Mouse (Mus musculus) forebrain, embryonic 13.5 days (tissue): ENCODE measurements around the gene Erbb4. TPM values are rescaled to one million over a fixed set of nuclear protein-coding genes. Genes with fewer than 3 reads are reported as not detected.
A peak's percentile ranks its signal among the peaks of the same experiment; 100 is the strongest.
"Not testable (repeated sequence)": the region's sequence is repeated elsewhere in the genome, so short reads cannot be mapped to it uniquely, and the experiment has no call there.

Experiments used
- ATAC-seq: fragments of 200-750 bp; cut with Nextera tagmentation; 2 replicates; pipeline ENCODE4 v1.8.0; 2017
- H3K27ac ChIP-seq: fragments of 300-500 bp; sonication (generic); 2 replicates; pipeline ENCODE4 v1.5.1; 2015; ENCODE audit warnings: inconsistent platforms, mild to moderate bottlenecking, moderate library complexity
- H3K27me3 ChIP-seq: fragments of 300-500 bp; sonication (generic); 2 replicates; pipeline ENCODE4 v1.6.1; 2015; ENCODE audit warnings: mild to moderate bottlenecking, inconsistent platforms
- H3K36me3 ChIP-seq: fragments of 300-500 bp; sonication (generic); 2 replicates; pipeline ENCODE4 v1.6.1; 2015; ENCODE audit warnings: mild to moderate bottlenecking, inconsistent platforms; ENCODE audit not compliant: poor library complexity, severe bottlenecking
- H3K4me1 ChIP-seq: fragments of 300-500 bp; sonication (generic); 2 replicates; pipeline ENCODE4 v1.6.1; 2015; ENCODE audit warnings: inconsistent platforms
- H3K4me2 ChIP-seq: fragments of 300-500 bp; sonication (generic); 2 replicates; pipeline ENCODE4 v1.6.1; 2015; ENCODE audit warnings: inconsistent platforms, mild to moderate bottlenecking, moderate library complexity
- H3K4me3 ChIP-seq: fragments of 300-500 bp; sonication (generic); 2 replicates; pipeline ENCODE4 v1.5.1; 2015; ENCODE audit warnings: mild to moderate bottlenecking, inconsistent platforms
- H3K9ac ChIP-seq: fragments of 300-500 bp; sonication (generic); 2 replicates; pipeline ENCODE4 v1.6.1; 2015; ENCODE audit warnings: mild to moderate bottlenecking, inconsistent platforms
- H3K9me3 ChIP-seq: fragments of 300-500 bp; sonication (generic); replicated peaks from 2 replicates; pipeline ENCODE4 v1.6.1; 2016; ENCODE audit warnings: inconsistent platforms
- WGBS: fragments of 180-500 bp; shearing (Covaris S2); methylation state at CpG from one replicate; pipeline ENCODE4 v1.1.7; 2015; 5-methylcytosine and 5-hydroxymethylcytosine counted together
- polyA plus RNA-seq: library from polyadenylated mRNA; unstranded; fragments of >200 nt; fragmentation: Nextera tagmentation; extraction: Ambion mirVana; gene quantifications from 2 replicates; pipeline ENCODE4 v1.2.1, GENCODE M21; 2015

The Erbb4 gene
- polyA plus RNA-seq, 1 experiment from 2014 or later: 8.9 TPM

DNA sequence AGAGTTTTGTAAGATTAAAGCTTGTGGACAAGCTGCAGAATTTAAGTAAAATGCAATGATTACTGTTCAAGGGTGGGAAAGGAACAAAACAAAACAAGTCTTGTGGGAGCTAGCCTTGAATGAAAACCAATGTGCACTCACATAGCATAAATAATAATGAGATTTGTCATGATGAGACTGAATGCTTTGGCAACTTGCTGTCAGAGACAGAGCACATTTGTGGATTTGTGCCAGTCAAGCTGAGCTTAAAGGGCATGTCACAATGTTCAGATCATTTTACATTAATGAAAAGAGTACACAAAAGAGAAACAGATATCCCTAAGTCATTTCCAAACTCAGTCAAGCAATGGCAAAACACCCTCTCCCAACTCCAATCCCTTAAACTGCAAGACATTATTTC, 275.8 kb downstream of the Erbb4 start:
- Histone ChIP-seq H3K4me3 (no peak overlapping the region), H3K4me2 (no peak overlapping the region), H3K27ac (no peak overlapping the region), H3K27me3 (no peaks in the 10 kb centered on the region), H3K36me3 (no peaks in the 10 kb centered on the region), H3K9me3 (no peaks in the 10 kb centered on the region), H3K9ac (no peak overlapping the region), H3K4me1 (peaks cover 9% of the 10 kb centered on the region; the same call in 1 of the 2 replicates)
- no peak for ATAC-seq

DNA sequence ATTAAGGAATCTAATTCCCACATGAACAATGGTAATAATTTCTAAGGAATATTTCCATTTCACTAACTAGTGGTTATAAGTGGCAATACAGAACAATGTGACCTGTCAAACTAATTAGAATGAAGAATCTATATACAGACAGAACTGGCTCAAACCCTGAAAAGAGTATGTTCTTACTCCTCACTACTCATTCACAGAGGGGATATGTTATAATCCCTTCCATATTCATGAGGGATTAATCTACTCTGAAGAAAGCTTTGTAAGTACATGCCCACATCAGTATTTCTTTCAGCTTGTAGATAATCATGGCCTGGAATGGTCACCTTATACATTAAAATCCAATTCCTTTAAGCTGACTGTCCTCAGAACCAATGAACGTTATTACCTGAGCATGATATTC, 276.3 kb downstream of the Erbb4 start:
- no peak overlapping the region for H3K27ac ChIP-seq
- H3K4me2 ChIP-seq: no peak overlapping the region
- ATAC-seq: peak; percentile 27; the same call in 1 of the 2 replicates
- H3K4me3 ChIP-seq: no peak overlapping the region
- no peaks in the 10 kb centered on the region for H3K36me3 ChIP-seq
- H3K4me1 ChIP-seq: peaks cover 9% of the 10 kb centered on the region; the same call in 1 of the 2 replicates
- no peak overlapping the region for H3K9ac ChIP-seq
- WGBS: 25% methylated on average over 1 of the region's 1 CpGs
- H3K9me3 ChIP-seq: no peaks in the 10 kb centered on the region
- no peaks in the 10 kb centered on the region for H3K27me3 ChIP-seq

DNA sequence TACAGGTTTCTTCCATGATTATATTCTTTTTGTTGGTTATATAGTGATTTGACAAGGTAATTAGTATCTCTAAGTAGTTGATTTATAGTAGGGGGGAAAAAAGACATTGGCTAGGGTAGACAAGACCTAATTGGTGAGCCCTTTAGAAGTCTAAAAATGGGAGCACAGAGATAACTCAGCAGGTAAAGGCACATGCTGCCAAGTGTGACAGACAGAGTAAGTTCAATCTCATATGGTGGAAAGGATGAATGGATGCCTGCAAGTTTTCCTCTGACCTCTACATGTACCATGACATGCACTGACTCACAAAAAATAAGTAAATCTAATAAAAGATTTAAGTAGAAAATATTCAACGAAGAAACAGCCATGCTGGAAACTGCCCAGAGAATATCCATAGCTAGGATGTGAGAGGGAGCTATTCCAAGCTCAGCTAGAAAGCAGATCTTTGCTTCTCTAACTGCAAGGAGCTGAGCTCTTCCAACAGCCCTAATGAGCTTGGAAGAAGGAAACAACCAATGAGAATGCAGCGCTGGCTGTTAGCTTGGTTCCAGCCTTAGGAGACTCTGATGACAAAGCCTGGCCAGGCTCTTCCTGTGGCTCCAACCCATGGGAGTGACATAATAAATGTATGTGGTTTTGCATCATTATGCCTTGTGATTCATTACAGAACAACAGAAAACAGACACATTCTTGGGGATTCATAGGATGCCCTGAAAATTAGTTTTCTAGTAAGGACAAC, 277.2 kb downstream of the Erbb4 start:
- H3K4me1 ChIP-seq: peaks cover 9% of the 10 kb centered on the region; the same call in 1 of the 2 replicates
- H3K4me3 ChIP-seq: no peak overlapping the region
- H3K4me2 ChIP-seq: no peak overlapping the region
- H3K27me3 ChIP-seq: no peaks in the 10 kb centered on the region
- 69% methylated on average over 2 of the region's 2 CpGs for WGBS
- H3K9ac ChIP-seq: no peak overlapping the region
- no peaks in the 10 kb centered on the region for H3K9me3 ChIP-seq
- H3K27ac ChIP-seq: no peak overlapping the region
- H3K36me3 ChIP-seq: no peaks in the 10 kb centered on the region
- peak; percentile 33; the same call in 1 of the 2 replicates for ATAC-seq

DNA sequence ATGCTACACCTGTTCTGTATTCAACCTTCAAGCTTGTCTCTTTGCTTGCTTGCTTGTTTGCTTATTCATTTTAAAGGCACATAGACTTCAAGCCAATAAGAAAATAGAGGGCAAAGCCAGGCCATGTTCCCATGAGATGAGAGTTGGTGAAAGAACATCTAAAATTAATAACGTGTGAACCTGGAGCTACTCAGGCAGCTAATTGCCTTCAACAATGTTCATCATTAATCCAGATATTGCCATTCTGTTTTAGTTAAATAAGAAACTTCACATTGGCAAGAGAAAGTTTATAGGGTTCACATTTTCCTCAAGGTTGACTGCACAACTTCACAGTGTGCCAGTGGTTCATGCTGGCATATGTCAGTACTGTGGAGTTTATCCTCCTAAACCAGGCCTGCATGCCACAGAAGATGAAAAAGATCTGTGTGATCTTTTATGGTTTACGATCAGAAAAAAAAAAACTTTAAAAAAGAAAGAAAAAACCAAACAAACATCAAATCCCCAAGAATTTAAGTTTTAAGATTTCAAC, 284.7 kb downstream of the Erbb4 start:
- Histone ChIP-seq H3K4me2 (no peak overlapping the region), H3K27me3 (no peaks in the 10 kb centered on the region), H3K27ac (no peak overlapping the region), H3K4me1 (no peaks in the 10 kb centered on the region), H3K9ac (no peak overlapping the region), H3K4me3 (no peak overlapping the region), H3K36me3 (no peaks in the 10 kb centered on the region), H3K9me3 (no peaks in the 10 kb centered on the region)
- ATAC-seq: no peak
- WGBS: 33% methylated on average over 2 of the region's 2 CpGs

DNA sequence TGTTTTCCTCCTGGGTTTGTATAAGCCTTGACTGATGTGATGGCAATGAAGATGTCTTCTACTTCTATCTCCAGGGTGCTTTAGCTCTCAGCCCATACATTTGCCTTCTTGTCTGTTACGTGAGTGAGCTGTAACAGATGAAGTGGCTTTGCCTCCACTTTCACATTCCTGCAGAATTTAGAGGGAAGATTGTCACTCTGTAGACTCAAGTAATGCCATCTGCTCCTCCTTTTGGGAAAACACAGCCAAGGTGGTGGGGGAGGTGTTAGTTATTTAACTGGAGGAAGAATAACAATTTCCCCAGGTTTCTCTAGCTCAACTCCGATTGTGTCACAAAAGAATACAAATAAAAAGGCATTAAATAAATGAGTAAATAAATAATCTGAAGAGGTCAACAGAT, 301.1 kb downstream of the Erbb4 start:
- no peaks in the 10 kb centered on the region for H3K4me1 ChIP-seq
- no peak overlapping the region for H3K9ac ChIP-seq
- no peaks in the 10 kb centered on the region for H3K36me3 ChIP-seq
- no peak overlapping the region for H3K4me2 ChIP-seq
- no peaks in the 10 kb centered on the region for H3K27me3 ChIP-seq
- no peak for ATAC-seq
- H3K27ac ChIP-seq: no peak overlapping the region
- WGBS: 69% methylated on average over 2 of the region's 2 CpGs
- no peak overlapping the region for H3K4me3 ChIP-seq
- no peaks in the 10 kb centered on the region for H3K9me3 ChIP-seq

DNA sequence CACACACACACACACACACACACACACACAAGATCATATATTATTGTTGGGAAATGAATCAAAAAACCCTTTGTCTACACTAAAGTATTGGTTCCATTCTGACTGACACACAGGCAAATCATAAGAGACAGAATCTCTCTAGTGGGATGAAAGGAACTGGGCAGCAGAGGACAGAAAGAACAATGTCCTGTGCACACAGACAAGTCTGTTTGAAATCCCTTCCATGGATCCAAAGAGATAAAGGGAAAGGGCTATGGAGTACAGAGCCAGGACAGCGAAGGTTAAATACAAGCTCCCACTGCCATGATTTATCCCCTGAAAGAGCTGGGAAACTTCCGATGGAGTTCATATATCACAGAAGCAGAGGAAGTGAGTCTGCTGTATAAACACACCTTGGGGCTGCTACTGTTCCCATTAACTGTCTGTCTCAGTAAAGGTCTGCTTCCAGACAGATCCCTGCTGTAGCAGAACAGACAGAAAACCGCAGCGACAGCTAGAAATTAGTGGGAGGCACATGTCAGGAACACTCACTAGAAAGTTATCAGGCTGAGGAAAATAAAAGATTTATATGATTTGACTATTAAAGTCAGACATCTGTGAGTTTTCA, 320.3 kb downstream of the Erbb4 start:
- no peaks in the 10 kb centered on the region for H3K4me1 ChIP-seq
- no peak overlapping the region for H3K4me2 ChIP-seq
- no peaks in the 10 kb centered on the region for H3K9me3 ChIP-seq
- ATAC-seq: 0 out of 2 replicates have a peak, but pooled peaks have one; percentile 16
- H3K9ac ChIP-seq: no peak overlapping the region
- no peak overlapping the region for H3K4me3 ChIP-seq
- H3K27ac ChIP-seq: no peak overlapping the region
- H3K36me3 ChIP-seq: no peaks in the 10 kb centered on the region
- WGBS: 68% methylated on average over 4 of the region's 4 CpGs
- H3K27me3 ChIP-seq: no peaks in the 10 kb centered on the region

DNA sequence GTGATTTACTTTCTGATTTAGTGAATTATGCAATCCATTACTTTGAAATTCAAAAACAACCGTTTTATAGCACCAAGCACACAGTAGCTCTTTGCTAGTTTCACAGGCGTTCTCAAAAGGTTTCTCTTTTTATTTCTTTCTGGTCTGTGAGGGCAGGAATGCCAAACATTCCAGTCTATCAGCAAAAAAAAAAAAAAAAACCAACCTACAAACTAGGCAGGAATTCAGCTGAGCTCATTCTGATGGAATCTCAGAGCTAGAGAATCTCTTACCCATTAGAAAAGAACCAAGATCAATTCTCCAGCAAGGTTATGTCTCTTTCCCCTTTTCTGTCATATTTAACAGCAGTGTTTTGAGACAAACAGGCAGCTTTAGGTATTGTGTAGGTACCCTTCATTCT, 327.2 kb downstream of the Erbb4 start:
- Histone ChIP-seq H3K9me3 (no peaks in the 10 kb centered on the region), H3K36me3 (no peaks in the 10 kb centered on the region), H3K4me1 (peaks cover 8% of the 10 kb centered on the region; the same call in 1 of the 2 replicates), H3K4me3 (no peak overlapping the region), H3K27ac (no peak overlapping the region), H3K9ac (no peak overlapping the region), H3K4me2 (no peak overlapping the region), H3K27me3 (no peaks in the 10 kb centered on the region)
- WGBS: 24% methylated on average over 2 of the region's 2 CpGs
- ATAC-seq: no peak

DNA sequence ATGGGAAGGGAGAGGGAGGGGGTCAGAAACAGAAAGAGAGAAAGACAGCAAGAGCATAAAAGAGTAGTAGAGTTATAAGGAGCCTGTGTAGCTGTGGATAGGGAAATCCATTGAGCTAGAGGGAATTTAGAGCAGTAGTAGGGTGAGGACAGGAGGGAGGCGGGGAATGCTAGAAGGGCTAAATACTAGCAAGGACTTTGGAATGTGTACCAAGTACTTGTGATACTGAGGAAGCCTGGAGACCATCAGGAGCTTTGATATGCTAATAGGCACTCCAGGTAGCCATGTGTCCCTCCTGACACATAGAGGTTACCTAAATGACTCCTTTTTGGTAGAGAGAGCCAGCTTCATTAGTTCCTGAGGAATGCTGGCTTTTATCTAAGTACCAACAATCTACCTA, 327.8 kb downstream of the Erbb4 start:
- 86% methylated on average over 1 of the region's 1 CpGs for WGBS
- Histone ChIP-seq H3K36me3 (no peaks in the 10 kb centered on the region), H3K27ac (no peak overlapping the region)

DNA sequence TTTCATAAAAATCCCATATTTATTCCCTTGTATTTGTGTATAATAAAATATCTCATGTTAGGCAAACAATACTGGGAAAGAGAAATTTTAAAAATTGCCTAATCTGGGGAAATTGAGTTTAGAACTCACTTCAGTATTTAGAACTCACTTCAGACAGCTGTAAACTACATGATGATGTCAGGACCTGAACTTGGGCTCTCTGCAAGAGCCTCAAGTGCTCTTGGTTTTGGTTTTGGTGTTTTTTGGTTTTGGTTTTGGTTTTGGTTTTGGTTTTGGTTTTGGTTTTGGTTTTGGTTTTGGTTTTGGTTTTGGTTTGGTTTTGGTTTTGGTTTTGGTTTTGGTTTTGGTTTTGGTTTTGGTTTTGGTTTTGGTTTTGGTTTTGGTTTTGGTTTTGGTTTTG, 341.8 kb downstream of the Erbb4 start:
- not testable (repeated sequence) for ATAC-seq, H3K9me3 ChIP-seq, H3K36me3 ChIP-seq, H3K4me2 ChIP-seq, H3K4me1 ChIP-seq, H3K27me3 ChIP-seq, H3K4me3 ChIP-seq, H3K27ac ChIP-seq, H3K9ac ChIP-seq

More for the DNA sequence above, 327.8 kb downstream of the Erbb4 start:
- Histone ChIP-seq H3K9me3 (no peaks in the 10 kb centered on the region), H3K4me2 (no peak overlapping the region), H3K4me3 (no peak overlapping the region), H3K9ac (no peak overlapping the region), H3K4me1 (peaks cover 8% of the 10 kb centered on the region; the same call in 1 of the 2 replicates), H3K27me3 (no peaks in the 10 kb centered on the region)
- ATAC-seq: no peak

DNA sequence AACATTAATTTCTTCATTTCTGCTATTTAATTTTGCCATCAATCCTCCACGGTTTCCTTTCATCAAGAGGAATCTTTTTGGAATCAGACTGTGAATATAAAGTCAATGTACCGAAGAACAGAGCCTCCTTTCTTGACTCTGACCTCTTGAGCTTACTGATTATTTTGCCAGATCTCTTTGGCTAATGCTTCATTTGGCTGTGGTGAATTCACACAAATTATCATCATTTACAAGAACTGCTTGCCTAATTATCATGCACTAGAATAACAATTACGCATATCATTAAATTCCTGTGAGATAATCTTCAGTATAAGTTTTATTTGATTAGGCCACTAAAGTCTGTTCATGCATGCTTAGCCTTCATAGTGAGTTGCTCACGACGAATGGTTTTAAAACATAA, 345.4 kb downstream of the Erbb4 start:
- Histone ChIP-seq H3K4me3 (no peak overlapping the region), H3K9ac (no peak overlapping the region), H3K27me3 (no peaks in the 10 kb centered on the region), H3K4me2 (no peak overlapping the region), H3K9me3 (no peaks in the 10 kb centered on the region), H3K36me3 (no peaks in the 10 kb centered on the region), H3K4me1 (peaks cover 12% of the 10 kb centered on the region), H3K27ac (no peak overlapping the region)
- 50% methylated on average over 5 of the region's 5 CpGs for WGBS
- no peak for ATAC-seq

DNA sequence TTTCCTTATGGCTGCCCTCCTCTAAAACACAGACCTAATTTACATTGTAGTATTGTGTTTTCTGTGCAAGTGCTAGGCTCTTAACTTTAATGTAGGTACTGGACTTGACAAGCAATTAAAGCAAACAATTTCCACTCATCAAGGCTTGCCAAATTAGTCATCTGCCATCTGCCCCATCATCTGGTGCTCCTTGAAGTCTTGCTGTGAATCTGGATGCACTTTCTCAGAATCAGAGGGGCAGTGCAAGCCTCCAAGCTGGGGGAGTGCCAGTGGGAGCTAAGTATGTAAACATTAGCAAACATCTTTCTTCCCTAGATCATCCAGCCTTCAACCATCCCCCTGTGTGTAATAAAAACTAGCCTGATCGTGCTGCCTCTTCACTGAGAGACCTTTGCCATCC, 358.9 kb downstream of the Erbb4 start:
- Histone ChIP-seq H3K4me3 (no peak overlapping the region), H3K27ac (no peak overlapping the region), H3K4me2 (no peak overlapping the region), H3K36me3 (no peaks in the 10 kb centered on the region), H3K27me3 (no peaks in the 10 kb centered on the region), H3K9ac (no peak overlapping the region), H3K4me1 (peaks cover 4% of the 10 kb centered on the region), H3K9me3 (no peaks in the 10 kb centered on the region)
- peak; percentile 89 for ATAC-seq
- WGBS: 30% methylated on average over 1 of the region's 1 CpGs

DNA sequence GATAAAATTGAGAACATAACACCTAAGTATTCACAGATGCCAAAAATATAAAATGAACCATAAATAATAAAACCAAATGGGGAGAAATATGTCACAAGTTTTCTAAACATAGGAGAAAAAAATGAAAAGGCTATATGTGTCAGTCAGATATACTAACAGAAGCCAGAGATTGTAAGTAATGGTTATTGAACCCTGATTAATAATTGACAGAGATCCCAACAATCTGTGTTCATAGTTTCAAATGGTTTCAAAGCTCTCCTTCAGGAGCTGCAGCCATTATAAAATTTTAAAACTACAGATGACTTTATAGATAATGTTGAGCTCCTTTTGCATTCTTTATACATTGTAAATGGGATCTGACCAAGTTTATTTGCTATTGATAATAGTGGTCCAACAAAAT, 426.4 kb downstream of the Erbb4 start:
- Histone ChIP-seq H3K36me3 (no peaks in the 10 kb centered on the region), H3K4me1 (no peaks in the 10 kb centered on the region), H3K27ac (no peak overlapping the region), H3K4me2 (no peak overlapping the region), H3K4me3 (no peak overlapping the region), H3K9ac (no peak overlapping the region), H3K9me3 (no peaks in the 10 kb centered on the region), H3K27me3 (no peaks in the 10 kb centered on the region)
- ATAC-seq: no peak
